Mouse (Mus musculus): ENCODE measurements around the gene Mycbp2. TPM values are rescaled to one million over a fixed set of nuclear protein-coding genes. Genes with fewer than 3 reads are reported as not detected.

The Mycbp2 gene
- polyA plus RNA-seq, 1 experiment: 17.8 TPM

- DNase-seq: no peak
- Histone ChIP-seq H3K27me3 (replicated peaks; ENCODE audit: control insufficient read depth, insufficient read depth, low read length) (no peaks in the 10 kb centered on the region), H3K4me1 (ENCODE audit: control insufficient read depth, insufficient read depth, low read length) (peaks cover 8% of the 10 kb centered on the region; the same call in 1 of the 2 replicates), H3K36me3 (ENCODE audit: control insufficient read depth, insufficient read depth, low read length) (no peaks in the 10 kb centered on the region; the same call in 1 of the 2 replicates), H3K27ac (ENCODE audit: insufficient read depth, low read depth, low read length) (peak overlapping the region; percentile 63), H3K4me3 (ENCODE audit: insufficient read depth, low read depth, low read length) (peak overlapping the region; percentile 41)
- no peak; the same call in 1 of the 2 replicates for TF ChIP-seq CTCF (conservative IDR thresholded peaks at IDR 0.05; ENCODE audit: insufficient read depth, insufficient read length, low read depth, low read length)
- TF ChIP-seq POLR2A (IDR thresholded peaks at IDR 0.05; ENCODE audit: low read depth, low read length): no peak
- 12% methylated on average over 12 of the region's 12 CpGs for WGBS
Observed at GRCm38 (mm10) chr14:103069465-103069863, 277.1 kb downstream of the Mycbp2 start.

GRCm38 (mm10) chr14:103065294-103066167 is 281.1 kb downstream of the Mycbp2 start:
- no peak overlapping the region for H3K4me3 ChIP-seq (ENCODE audit: insufficient read depth, low read depth, low read length)
- H3K27ac ChIP-seq (ENCODE audit: insufficient read depth, low read depth, low read length): no peak overlapping the region
- H3K27me3 ChIP-seq (replicated peaks; ENCODE audit: control insufficient read depth, insufficient read depth, low read length): no peaks in the 10 kb centered on the region
- peak; percentile 83 for DNase-seq
- TF ChIP-seq CTCF (conservative IDR thresholded peaks at IDR 0.05; ENCODE audit: insufficient read depth, insufficient read length, low read depth, low read length) (peak; percentile 70), POLR2A (IDR thresholded peaks at IDR 0.05; ENCODE audit: low read depth, low read length) (no peak)
- peaks cover 4% of the 10 kb centered on the region; the same call in 1 of the 2 replicates for H3K4me1 ChIP-seq (ENCODE audit: control insufficient read depth, insufficient read depth, low read length)
- H3K36me3 ChIP-seq (ENCODE audit: control insufficient read depth, insufficient read depth, low read length): no peaks in the 10 kb centered on the region
- 12% methylated on average over 10 of the region's 10 CpGs for WGBS

Other genes with a start within 250 kb of the Mycbp2 start
- 83.0 and 90.5 TPM in 2 replicates for gene Fbxl3, start 247.2 kb downstream of the Mycbp2 start, polyA plus RNA-seq (2012; rRNA removed)
- 1.8 and 2.7 TPM in 2 replicates for gene Scel, start 166.5 kb upstream of the Mycbp2 start, polyA plus RNA-seq (2012; rRNA removed)